ENCODE assay signal across 11 mouse cellular contexts in genomic region chr1:116184471-116184870, GRCm38 (mm10).
"Had no signal": no experiment of that assay in that cellular context is flagged by ENCODE, and none has a peak within 500 bp of the region (broad histone marks: within the 10 kb centered on the region; RNA-seq: fewer than 3 reads in every experiment).

No protein-coding gene starts in this region.

- H3K9me3 ChIP-seq: limb, embryonic 15.5 days; midbrain, embryonic 12.5 days; neural tube, embryonic 13.5 days had no signal

- H3K4me3 ChIP-seq: limb, embryonic 15.5 days; midbrain, embryonic 12.5 days; neural tube, embryonic 13.5 days had no signal

- DNase-seq: layer of hippocampus, postnatal 36 days; lung, adult 18-20 months; retina, postnatal 1 day; right cerebral cortex, postnatal 14 days; thymus, postnatal 36 days had no signal

- H3K9ac ChIP-seq: limb, embryonic 15.5 days; liver, embryonic 14.5 days; midbrain, embryonic 12.5 days; neural tube, embryonic 13.5 days had no signal

- ATAC-seq: hindbrain, postnatal 0 days; midbrain, embryonic 16.5 days had no signal

- H3K27me3 ChIP-seq: limb, embryonic 15.5 days; midbrain, embryonic 12.5 days; neural tube, embryonic 13.5 days had no signal

- H3K36me3 ChIP-seq: limb, embryonic 15.5 days; midbrain, embryonic 12.5 days; neural tube, embryonic 13.5 days had no signal

- H3K4me2 ChIP-seq: limb, embryonic 15.5 days; midbrain, embryonic 12.5 days; neural tube, embryonic 13.5 days had no signal

- H3K27ac ChIP-seq: hindbrain, postnatal 0 days; limb, embryonic 15.5 days; liver, embryonic 14.5 days; midbrain, embryonic 12.5 days; neural tube, embryonic 13.5 days had no signal

- H3K4me1 ChIP-seq: limb, embryonic 15.5 days; midbrain, embryonic 12.5 days; neural tube, embryonic 13.5 days had no signal
